Mouse (Mus musculus): ENCODE measurements around the gene Ndufv1. TPM values are rescaled to one million over a fixed set of nuclear protein-coding genes. Genes with fewer than 3 reads are reported as not detected.

Ndufv1 gene
- polyA plus RNA-seq, 1 experiment from 2014 or later, result 213 TPM

DNA sequence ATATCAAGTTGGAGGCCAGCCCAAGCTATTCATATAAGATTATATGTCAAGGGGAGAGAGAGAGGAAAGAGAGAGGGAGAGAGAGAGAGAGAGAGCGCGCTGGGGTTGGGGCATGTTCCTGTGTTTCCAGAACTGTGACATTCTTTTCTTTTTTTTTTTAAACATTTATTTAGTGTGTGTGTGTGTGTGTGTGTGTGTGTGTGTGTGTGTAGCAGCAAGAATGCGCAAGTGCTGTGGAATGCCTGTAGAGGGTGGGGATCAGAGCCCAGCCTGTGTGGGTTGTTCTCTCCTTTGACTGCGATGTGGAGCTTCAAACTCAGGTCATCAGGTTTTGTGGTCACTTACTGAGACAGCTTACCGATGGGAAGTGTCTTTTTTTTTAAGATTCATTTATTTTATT is 52.4 kb downstream of the Ndufv1 start:
- H3K27me3 ChIP-seq (ENCODE audit: control insufficient read depth, insufficient read depth, low read length), result no peaks in the 10 kb centered on the region
- no peak overlapping the region for H3K27ac ChIP-seq (replicated peaks)
- ATAC-seq (ENCODE audit: low FRiP score, low TSS enrichment), result no peak
- no peaks in the 10 kb centered on the region for H3K9me3 ChIP-seq (ENCODE audit: control insufficient read depth, low read length)
- no peak for TF ChIP-seq CTCF (IDR thresholded peaks at IDR 0.05; ENCODE audit: low read depth)
- no peak for TF ChIP-seq EP300 (optimal IDR thresholded peaks at IDR 0.05)
- H3K4me2 ChIP-seq (replicated peaks; ENCODE audit: low read depth), result no peak overlapping the region
- H3K9ac ChIP-seq (ENCODE audit: low read length), result no peak overlapping the region
- H3K4me3 ChIP-seq (ENCODE audit: low read depth, low read length), result no peak overlapping the region
- no peaks in the 10 kb centered on the region for H3K4me1 ChIP-seq (replicated peaks; ENCODE audit: control insufficient read depth, insufficient read depth)
- DNase-seq (ENCODE audit: low spot score), result no peak
- 67% methylated on average over 5 of the region's 5 CpGs for WGBS
- no peaks in the 10 kb centered on the region for H3K36me3 ChIP-seq (ENCODE audit: control insufficient read depth, insufficient read depth, low read length)

DNA sequence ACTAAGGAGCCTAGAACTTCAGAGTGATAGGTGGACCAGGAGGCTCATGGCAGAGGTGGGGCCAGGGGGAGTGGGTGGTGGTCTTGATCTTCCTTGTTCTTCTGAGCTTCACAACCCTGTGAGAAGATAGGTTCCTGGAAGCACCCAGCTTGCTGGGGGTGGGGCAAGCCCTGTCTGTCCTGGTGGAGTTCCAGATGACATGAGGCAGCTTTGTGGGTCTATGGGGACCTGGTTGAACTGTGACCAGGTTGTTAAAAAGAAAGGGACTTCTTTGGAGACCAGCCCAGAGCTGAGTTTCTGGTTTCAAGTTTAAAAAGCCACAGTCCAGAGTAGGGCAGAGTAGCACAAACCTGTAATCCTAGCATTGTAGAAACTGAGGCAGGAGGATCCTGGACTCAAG is 53.6 kb downstream of the Ndufv1 start:
- H3K9ac ChIP-seq (ENCODE audit: low read length), result no peak overlapping the region
- no peaks in the 10 kb centered on the region for H3K27me3 ChIP-seq (ENCODE audit: control insufficient read depth, insufficient read depth, low read length)
- no peak overlapping the region for H3K4me3 ChIP-seq (ENCODE audit: low read depth, low read length)
- H3K36me3 ChIP-seq (ENCODE audit: control insufficient read depth, insufficient read depth, low read length), result no peaks in the 10 kb centered on the region
- H3K27ac ChIP-seq (replicated peaks), result no peak overlapping the region
- no peaks in the 10 kb centered on the region for H3K9me3 ChIP-seq (ENCODE audit: control insufficient read depth, low read length)
- no peak for ATAC-seq (ENCODE audit: low FRiP score, low TSS enrichment)
- TF ChIP-seq EP300 (optimal IDR thresholded peaks at IDR 0.05) (no peak), CTCF (IDR thresholded peaks at IDR 0.05; ENCODE audit: low read depth) (no peak)
- H3K4me1 ChIP-seq (replicated peaks; ENCODE audit: control insufficient read depth, insufficient read depth), result no peaks in the 10 kb centered on the region
- no peak for DNase-seq (ENCODE audit: low spot score)
- H3K4me2 ChIP-seq (replicated peaks; ENCODE audit: low read depth), result no peak overlapping the region

DNA sequence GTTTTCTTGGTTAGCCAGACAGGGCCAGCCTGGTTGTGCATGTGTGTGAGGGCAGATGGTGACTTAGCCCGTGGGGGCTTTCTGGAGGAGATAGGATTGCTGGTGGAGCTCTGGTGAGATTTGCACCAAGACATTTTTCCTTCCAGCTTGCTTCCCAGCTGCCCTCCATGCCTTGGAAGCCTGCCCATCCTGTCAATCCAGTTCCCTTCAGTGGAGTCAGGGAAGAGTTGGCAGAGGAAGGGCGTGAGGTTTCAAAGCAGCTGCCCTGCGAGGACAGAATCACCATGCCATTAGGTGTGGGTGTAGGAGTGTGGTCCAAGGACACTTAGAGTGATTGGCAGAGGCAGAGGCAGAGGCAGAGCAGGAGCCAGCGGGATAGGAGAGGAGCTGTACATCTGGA is 54.1 kb downstream of the Ndufv1 start, which contains the start of gene Aldh3b3:
TSS of gene Aldh3b3 (plus strand) at position 176 of the 400 bp plus-strand sequence.
- DNase-seq (ENCODE audit: low spot score) (no peak), ATAC-seq (ENCODE audit: low FRiP score, low TSS enrichment) (no peak)
- no peaks in the 10 kb centered on the region for H3K4me1 ChIP-seq (replicated peaks; ENCODE audit: control insufficient read depth, insufficient read depth)
- 58% methylated on average over 4 of the region's 4 CpGs for WGBS
- H3K27me3 ChIP-seq (ENCODE audit: control insufficient read depth, insufficient read depth, low read length), result no peaks in the 10 kb centered on the region
- H3K4me3 ChIP-seq (ENCODE audit: low read depth, low read length), result no peak within 1 kb of the TSS
- TF ChIP-seq CTCF (IDR thresholded peaks at IDR 0.05; ENCODE audit: low read depth) (no peak), EP300 (optimal IDR thresholded peaks at IDR 0.05) (no peak)
- no peaks in the 10 kb centered on the region for H3K36me3 ChIP-seq (ENCODE audit: control insufficient read depth, insufficient read depth, low read length)
- no peaks in the 10 kb centered on the region for H3K9me3 ChIP-seq (ENCODE audit: control insufficient read depth, low read length)
- no peak within 1 kb of the TSS for H3K9ac ChIP-seq (ENCODE audit: low read length)
- no peak within 1 kb of the TSS for H3K27ac ChIP-seq (replicated peaks)
- no peak within 1 kb of the TSS for H3K4me2 ChIP-seq (replicated peaks; ENCODE audit: low read depth)

Other genes with a start within 250 kb of the Ndufv1 start
- gene Kmt5b, start 245.4 kb downstream of the Ndufv1 start, polyA plus RNA-seq (2015; fragmentation: Nextera tagmentation; extraction: Ambion mirVana), result 11.6 and 12.4 TPM in 2 replicates
- 21.2 and 24.2 TPM in 2 replicates for gene Chka, start 161.0 kb downstream of the Ndufv1 start, polyA plus RNA-seq (2015; fragmentation: Nextera tagmentation; extraction: Ambion mirVana)
- 17.4 and 21.8 TPM in 2 replicates for gene Tcirg1, start 105.7 kb downstream of the Ndufv1 start, polyA plus RNA-seq (2015; fragmentation: Nextera tagmentation; extraction: Ambion mirVana)
- gene Ndufs8, start 100.0 kb downstream of the Ndufv1 start, polyA plus RNA-seq (2015; fragmentation: Nextera tagmentation; extraction: Ambion mirVana), result 277 and 284 TPM in 2 replicates
- gene Aldh3b1, start 83.0 kb downstream of the Ndufv1 start, polyA plus RNA-seq (2015; fragmentation: Nextera tagmentation; extraction: Ambion mirVana), result 1.8 and 2.2 TPM in 2 replicates
- 17.4 and 19.7 TPM in 2 replicates for gene Unc93b1, start 77.6 kb downstream of the Ndufv1 start, polyA plus RNA-seq (2015; fragmentation: Nextera tagmentation; extraction: Ambion mirVana)
- 1.1 TPM in 2 replicates for gene Aldh3b3, start 54.2 kb downstream of the Ndufv1 start, polyA plus RNA-seq (2015; fragmentation: Nextera tagmentation; extraction: Ambion mirVana)
- 75.8 and 84.1 TPM in 2 replicates for gene Aldh3b2, start 40.5 kb downstream of the Ndufv1 start, polyA plus RNA-seq (2015; fragmentation: Nextera tagmentation; extraction: Ambion mirVana)
- gene Acy3, start 26.2 kb downstream of the Ndufv1 start, polyA plus RNA-seq (2015; fragmentation: Nextera tagmentation; extraction: Ambion mirVana), result 9.9 TPM in 2 replicates
- gene Tbx10, start 20.1 kb downstream of the Ndufv1 start, polyA plus RNA-seq (2015; fragmentation: Nextera tagmentation; extraction: Ambion mirVana), result 0.05 TPM in 1 of 2 replicates, not detected in the other
- gene Nudt8, start 12.2 kb downstream of the Ndufv1 start, polyA plus RNA-seq (2015; fragmentation: Nextera tagmentation; extraction: Ambion mirVana), result 39.3 and 40.7 TPM in 2 replicates
- gene Gm49405, start 12.2 kb downstream of the Ndufv1 start, polyA plus RNA-seq (2015; fragmentation: Nextera tagmentation; extraction: Ambion mirVana), result 1.1 and 1.3 TPM in 2 replicates
- gene Doc2g, start 9.5 kb downstream of the Ndufv1 start, polyA plus RNA-seq (2015; fragmentation: Nextera tagmentation; extraction: Ambion mirVana), result 1.2 and 1.7 TPM in 2 replicates
- gene Gstp1, start 25.2 kb upstream of the Ndufv1 start, polyA plus RNA-seq (2015; fragmentation: Nextera tagmentation; extraction: Ambion mirVana), result 1,012 and 1,081 TPM in 2 replicates
- gene Gstp2, start 33.2 kb upstream of the Ndufv1 start, polyA plus RNA-seq (2015; fragmentation: Nextera tagmentation; extraction: Ambion mirVana), result 85.2 and 93.1 TPM in 2 replicates
- gene Gstp3, start 46.8 kb upstream of the Ndufv1 start, polyA plus RNA-seq (2015; fragmentation: Nextera tagmentation; extraction: Ambion mirVana), result 7.1 and 9.7 TPM in 2 replicates
- not detected in 2 replicates for gene Cabp2, start 68.8 kb upstream of the Ndufv1 start, polyA plus RNA-seq (2015; fragmentation: Nextera tagmentation; extraction: Ambion mirVana)
- gene Cdk2ap2, start 84.4 kb upstream of the Ndufv1 start, polyA plus RNA-seq (2015; fragmentation: Nextera tagmentation; extraction: Ambion mirVana), result 129 and 134 TPM in 2 replicates
- gene Pitpnm1, start 87.2 kb upstream of the Ndufv1 start, polyA plus RNA-seq (2015; fragmentation: Nextera tagmentation; extraction: Ambion mirVana), result 8.3 and 11.2 TPM in 2 replicates
- 47.0 and 48.0 TPM in 2 replicates for gene Aip, start 113.1 kb upstream of the Ndufv1 start, polyA plus RNA-seq (2015; fragmentation: Nextera tagmentation; extraction: Ambion mirVana)
- 0.02 TPM in 1 of 2 replicates, not detected in the other for gene Gpr152, start 127.0 kb upstream of the Ndufv1 start, polyA plus RNA-seq (2015; fragmentation: Nextera tagmentation; extraction: Ambion mirVana)
- gene Cabp4, start 131.2 kb upstream of the Ndufv1 start, polyA plus RNA-seq (2015; fragmentation: Nextera tagmentation; extraction: Ambion mirVana), result 0.05 TPM in 1 of 2 replicates, not detected in the other
- 127 and 133 TPM in 2 replicates for gene Coro1b, start 135.8 kb upstream of the Ndufv1 start, polyA plus RNA-seq (2015; fragmentation: Nextera tagmentation; extraction: Ambion mirVana)
- 1.1 and 1.3 TPM in 2 replicates for gene Ptprcap, start 140.8 kb upstream of the Ndufv1 start, polyA plus RNA-seq (2015; fragmentation: Nextera tagmentation; extraction: Ambion mirVana)
- gene Rps6kb2, start 150.5 kb upstream of the Ndufv1 start, polyA plus RNA-seq (2015; fragmentation: Nextera tagmentation; extraction: Ambion mirVana), result 41.1 and 49.3 TPM in 2 replicates
- gene Carns1, start 162.7 kb upstream of the Ndufv1 start, polyA plus RNA-seq (2015; fragmentation: Nextera tagmentation; extraction: Ambion mirVana), result 1.5 TPM in 2 replicates
- gene Tbc1d10c, start 178.5 kb upstream of the Ndufv1 start, polyA plus RNA-seq (2015; fragmentation: Nextera tagmentation; extraction: Ambion mirVana), result 2.3 and 2.9 TPM in 2 replicates
- gene Ppp1ca, start 179.3 kb upstream of the Ndufv1 start, polyA plus RNA-seq (2015; fragmentation: Nextera tagmentation; extraction: Ambion mirVana), result 497 and 506 TPM in 2 replicates
- 11.0 and 11.3 TPM in 2 replicates for gene Rad9a, start 188.9 kb upstream of the Ndufv1 start, polyA plus RNA-seq (2015; fragmentation: Nextera tagmentation; extraction: Ambion mirVana)
- gene Clcf1, start 201.4 kb upstream of the Ndufv1 start, polyA plus RNA-seq (2015; fragmentation: Nextera tagmentation; extraction: Ambion mirVana), result 3.2 and 3.6 TPM in 2 replicates
- gene AC109138.7, start 201.6 kb upstream of the Ndufv1 start, polyA plus RNA-seq (2015; fragmentation: Nextera tagmentation; extraction: Ambion mirVana), result not detected in 2 replicates
- gene Pold4, start 219.1 kb upstream of the Ndufv1 start, polyA plus RNA-seq (2015; fragmentation: Nextera tagmentation; extraction: Ambion mirVana), result 42.8 and 45.0 TPM in 2 replicates